Mouse (Mus musculus) spleen, adult 2 months (tissue): ENCODE results near the gene Prkg1. TPM values are rescaled to one million over a fixed set of nuclear protein-coding genes. Genes with fewer than 3 reads are reported as not detected.

Source experiments
- DNase-seq, 2 experiments: peaks; one replicate each; pipeline versions ENCODE4 v3.0.0 to v3.0.0-alpha.2; 2012 to 2021; ENCODE audit warnings: low spot score in 2 of 2, low read depth in 1 of 2
- H3K27ac ChIP-seq: fragments of 200-500 bp; 2 replicates; pipeline ENCODE4 v1.5.1; 2012; ENCODE audit warnings: low read length, inconsistent platforms; ENCODE audit not compliant: insufficient read depth
- H3K27me3 ChIP-seq: fragments of 200-500 bp; 2 replicates; pipeline ENCODE4 v1.6.1; 2012; ENCODE audit warnings: mild to moderate bottlenecking, moderate library complexity, low read length, inconsistent platforms; ENCODE audit not compliant: control insufficient read depth, insufficient read depth
- H3K36me3 ChIP-seq: fragments of 200-500 bp; 2 replicates; pipeline ENCODE4 v1.6.1; 2012; ENCODE audit warnings: mild to moderate bottlenecking, low read length, inconsistent platforms; ENCODE audit not compliant: control insufficient read depth, insufficient read depth
- H3K4me1 ChIP-seq: fragments of 200-500 bp; 2 replicates; pipeline ENCODE4 v1.6.1; 2011; ENCODE audit warnings: inconsistent platforms; ENCODE audit not compliant: control insufficient read depth, insufficient read depth, insufficient read length
- H3K4me3 ChIP-seq: fragments of 200-500 bp; 2 replicates; pipeline ENCODE4 v1.5.1; 2011; ENCODE audit warnings: mild to moderate bottlenecking, inconsistent platforms; ENCODE audit not compliant: insufficient read depth, insufficient read length; ENCODE audit errors: extremely low read depth
- CTCF ChIP-seq: fragments of 200-500 bp; IDR thresholded peaks from 2 replicates; pipeline ENCODE4 v1.5.1; 2011; ENCODE audit warnings: mild to moderate bottlenecking, inconsistent platforms; ENCODE audit not compliant: insufficient read depth, insufficient read length, insufficient replicate concordance; ENCODE audit errors: extremely low read depth
- POLR2A ChIP-seq: fragments of 200-500 bp; IDR thresholded peaks from 2 replicates; pipeline ENCODE4 v1.6.1; 2011; ENCODE audit warnings: low read depth, low read length, inconsistent platforms
- WGBS: fragments of 180-500 bp; shearing (Covaris S2); methylation state at CpG from one replicate; pipeline ENCODE4 v1.1.7; 2018; 5-methylcytosine and 5-hydroxymethylcytosine counted together
- polyA plus RNA-seq: library from polyadenylated mRNA; depleted of rRNA; stranded (reverse); fragments of >200 nt; gene quantifications from 2 replicates; pipeline ENCODE4 v1.2.3, GENCODE M21; 2012

The Prkg1 gene
- polyA plus RNA-seq, 1 experiment: 0.33 TPM

DNA sequence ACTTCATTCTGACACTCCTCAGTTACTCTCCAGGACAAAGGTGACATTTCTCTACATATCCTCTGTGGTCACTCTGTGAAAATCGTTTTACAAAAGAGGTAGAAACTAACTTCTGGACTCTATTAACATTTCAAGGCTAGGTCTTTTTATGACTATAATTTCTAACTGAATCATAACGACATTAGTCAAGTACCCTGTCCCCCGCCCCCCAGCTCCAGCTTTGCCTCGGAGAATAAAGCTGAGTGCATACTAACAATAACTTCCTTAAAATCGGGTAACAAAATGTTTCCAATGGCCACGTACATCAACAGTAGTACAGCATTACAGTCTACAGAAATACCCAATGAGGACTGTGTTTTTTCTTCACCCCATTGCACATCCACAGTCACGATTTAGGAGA, 351.3 kb downstream of the Prkg1 start:
- H3K27ac ChIP-seq: no peak overlapping the region
- no peaks in the 10 kb centered on the region for H3K36me3 ChIP-seq
- TF ChIP-seq CTCF (no peak), POLR2A (no peak)
- H3K4me1 ChIP-seq: no peaks in the 10 kb centered on the region
- DNase-seq: no peak
- 75% methylated on average over 7 of the region's 7 CpGs for WGBS
- no peak overlapping the region for H3K4me3 ChIP-seq
- H3K27me3 ChIP-seq: no peaks in the 10 kb centered on the region

- TF ChIP-seq CTCF (no peak), POLR2A (no peak)
- H3K4me3 ChIP-seq: no peak overlapping the region
- no peak overlapping the region for H3K27ac ChIP-seq
- DNase-seq: no peak
- 89% methylated on average over 1 of the region's 1 CpGs for WGBS
- no peaks in the 10 kb centered on the region for H3K27me3 ChIP-seq
- H3K36me3 ChIP-seq: no peaks in the 10 kb centered on the region
- H3K4me1 ChIP-seq: no peaks in the 10 kb centered on the region
Observed at GRCm38 (mm10) chr19:31396096-31396495, 368.7 kb downstream of the Prkg1 start.

DNA sequence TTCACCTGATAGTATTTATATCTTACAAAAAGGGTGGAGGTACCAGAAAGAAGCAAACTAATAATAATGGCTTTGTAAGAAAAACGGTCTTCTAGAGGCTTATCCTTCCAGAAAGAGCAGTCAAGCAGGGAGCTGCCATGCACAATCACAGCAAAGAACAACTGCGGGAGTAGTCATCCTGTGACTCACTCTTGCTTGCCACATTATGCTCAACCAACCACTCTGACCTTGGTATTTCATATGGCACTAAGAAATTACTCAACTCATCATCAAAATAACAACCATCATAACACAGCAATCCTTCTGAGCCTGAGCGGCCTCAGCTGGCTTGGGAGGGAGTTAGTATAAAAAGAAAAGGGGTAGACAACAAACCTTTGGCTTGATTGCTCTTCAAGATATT, 379.5 kb downstream of the Prkg1 start:
- H3K36me3 ChIP-seq: no peaks in the 10 kb centered on the region
- 85% methylated on average over 3 of the region's 3 CpGs for WGBS
- DNase-seq: no peak
- TF ChIP-seq CTCF (no peak), POLR2A (no peak)
- no peak overlapping the region for H3K27ac ChIP-seq
- H3K27me3 ChIP-seq: no peaks in the 10 kb centered on the region
- no peaks in the 10 kb centered on the region for H3K4me1 ChIP-seq
- H3K4me3 ChIP-seq: no peak overlapping the region

- H3K4me1 ChIP-seq: no peaks in the 10 kb centered on the region
- H3K36me3 ChIP-seq: no peaks in the 10 kb centered on the region
- H3K27me3 ChIP-seq: no peaks in the 10 kb centered on the region
- TF ChIP-seq POLR2A (no peak), CTCF (no peak)
- no peak overlapping the region for H3K4me3 ChIP-seq
- DNase-seq: no peak
- no peak overlapping the region for H3K27ac ChIP-seq
- 85% methylated on average over 5 of the region's 5 CpGs for WGBS
Observed at GRCm38 (mm10) chr19:31383881-31384280, 381.0 kb downstream of the Prkg1 start.

GRCm38 (mm10) chr19:31370106-31370505, 394.7 kb downstream of the Prkg1 start:
- H3K27ac ChIP-seq: no peak overlapping the region
- no peak for DNase-seq
- 73% methylated on average over 1 of the region's 1 CpGs for WGBS

GRCm38 (mm10) chr19:31369116-31369515, 395.7 kb downstream of the Prkg1 start:
- DNase-seq: no peak
- TF ChIP-seq POLR2A: no peak
- TF ChIP-seq CTCF: no peak
- 95% methylated on average over 1 of the region's 1 CpGs for WGBS
- Histone ChIP-seq H3K36me3 (no peaks in the 10 kb centered on the region), H3K27ac (no peak overlapping the region), H3K27me3 (no peaks in the 10 kb centered on the region), H3K4me1 (no peaks in the 10 kb centered on the region), H3K4me3 (no peak overlapping the region)

More at GRCm38 (mm10) chr19:31370106-31370505, 394.7 kb downstream of the Prkg1 start:
- TF ChIP-seq CTCF: no peak
- no peak for TF ChIP-seq POLR2A
- Histone ChIP-seq H3K4me1 (peaks cover 1% of the 10 kb centered on the region; the same call in 1 of the 2 replicates), H3K36me3 (no peaks in the 10 kb centered on the region), H3K27me3 (no peaks in the 10 kb centered on the region), H3K4me3 (no peak overlapping the region)

DNA sequence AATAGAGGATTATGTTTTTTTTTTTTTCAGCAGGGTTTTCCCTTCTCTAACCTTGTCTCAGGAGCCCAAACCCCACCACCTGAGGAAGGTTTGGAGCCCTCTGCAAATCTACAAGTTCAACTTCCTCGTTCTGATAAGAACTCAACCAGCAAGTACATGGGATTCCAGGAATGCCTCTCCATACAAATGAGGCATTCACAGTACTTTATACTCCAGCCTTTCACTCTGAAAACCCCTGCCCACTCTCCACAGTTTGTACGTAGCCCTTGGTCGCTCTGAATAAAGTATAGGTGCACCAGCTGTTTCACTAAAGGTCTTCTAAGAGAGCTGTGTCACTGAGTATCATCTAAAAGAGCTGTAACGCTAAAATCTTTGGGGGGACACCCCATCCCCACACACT, 402.8 kb downstream of the Prkg1 start:
- WGBS: 82% methylated on average over 4 of the region's 4 CpGs
- no peak for DNase-seq
- H3K4me3 ChIP-seq: no peak overlapping the region
- H3K36me3 ChIP-seq: no peaks in the 10 kb centered on the region
- TF ChIP-seq POLR2A: no peak
- no peak for TF ChIP-seq CTCF
- H3K27me3 ChIP-seq: no peaks in the 10 kb centered on the region
- no peak overlapping the region for H3K27ac ChIP-seq
- no peaks in the 10 kb centered on the region for H3K4me1 ChIP-seq
